Mouse (Mus musculus): ENCODE data around the gene Aurkc.
"Not testable (repeated sequence)": the region's sequence is repeated elsewhere in the genome, so short reads cannot be mapped to it uniquely, and the experiment has no call there.

Aurkc gene

DNA sequence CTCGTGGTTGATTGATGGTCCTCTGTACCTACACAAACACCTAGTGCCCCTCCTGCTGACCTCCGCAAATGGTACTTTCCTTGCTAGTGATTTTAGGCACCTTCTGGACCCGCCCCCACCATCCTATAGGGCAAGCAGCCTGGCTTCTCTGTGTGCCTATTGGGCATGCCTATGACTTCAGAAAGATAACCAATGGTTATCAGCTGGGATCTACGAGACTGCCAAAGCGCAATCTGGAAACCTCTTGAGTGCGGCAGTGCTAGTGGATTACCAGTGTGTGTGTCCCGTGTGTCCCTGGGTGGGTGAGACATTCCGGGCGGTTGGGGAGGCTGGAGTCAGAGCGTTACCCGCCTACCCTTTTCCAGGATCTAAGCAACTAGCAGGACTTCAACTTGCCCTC, at the start of gene Aurkc:
Gene Aurkc, plus strand, starts transcription at position 50 of the 400 bp plus-strand sequence.
- DNase-seq (ENCODE audit: low spot score in 2 of 2): not testable (repeated sequence)

DNA sequence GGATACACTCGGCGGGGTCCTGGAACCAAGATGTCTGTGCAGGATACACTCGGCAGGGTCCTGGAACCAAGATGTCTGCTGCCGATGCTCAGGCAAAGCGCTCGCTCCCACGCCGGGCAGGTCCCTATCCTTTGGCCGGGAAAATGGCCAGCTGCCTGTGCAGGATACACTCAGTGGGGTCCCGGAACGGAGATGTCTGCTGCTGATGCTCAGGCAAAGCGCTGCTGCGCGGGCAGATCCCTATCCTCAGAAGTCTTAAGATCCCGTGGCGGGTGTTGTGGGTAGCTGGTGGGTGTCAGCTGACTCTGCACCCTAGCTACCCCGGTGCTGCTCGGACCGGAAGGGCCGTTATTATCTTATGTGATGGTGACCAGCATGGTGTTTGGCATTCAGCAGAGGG, 47.0 kb upstream of the Aurkc start:
- DNase-seq (ENCODE audit: low spot score in 2 of 2): not testable (repeated sequence)

DNA sequence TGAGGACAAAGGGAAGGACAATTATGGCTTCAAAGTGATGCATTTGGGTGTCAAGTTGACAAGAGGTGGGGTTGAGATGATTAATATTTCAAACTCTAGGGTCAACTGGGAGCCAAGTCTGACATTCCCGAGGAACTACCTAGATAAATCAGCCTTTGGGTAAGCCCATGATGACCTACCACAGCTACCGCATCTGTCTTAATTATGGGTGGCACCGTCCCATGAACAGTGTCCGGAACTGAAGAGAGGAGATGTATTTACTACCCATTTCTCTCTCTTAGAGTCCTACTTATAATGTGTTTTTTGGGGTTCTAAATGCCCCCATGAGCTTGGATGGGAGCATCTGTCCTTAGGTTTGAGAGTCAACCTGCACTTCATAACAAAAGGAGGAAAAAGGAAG, 38.5 kb upstream of the Aurkc start:
- no peak for DNase-seq (ENCODE audit: low spot score in 2 of 2)

DNA sequence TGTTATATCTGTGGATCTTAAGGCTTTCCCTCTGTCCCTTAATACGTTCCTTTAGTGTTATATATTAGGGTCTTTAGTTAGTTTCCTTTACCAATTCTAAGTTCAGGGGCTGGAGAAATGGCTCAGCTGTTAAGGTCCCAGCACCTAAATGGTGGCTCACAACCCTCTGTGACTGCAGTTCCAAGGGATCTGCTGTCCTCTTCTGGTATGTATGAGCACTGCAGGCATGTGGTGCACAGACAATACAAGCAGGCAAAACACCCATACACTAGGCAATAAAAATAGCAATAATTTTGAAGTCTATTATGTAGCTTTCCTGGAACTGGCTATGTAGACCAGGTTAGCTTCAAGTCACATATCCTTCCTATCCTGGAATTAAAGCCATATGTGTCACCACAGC, 36.5 kb upstream of the Aurkc start:
- no peak for DNase-seq (ENCODE audit: low spot score in 2 of 2)

DNA sequence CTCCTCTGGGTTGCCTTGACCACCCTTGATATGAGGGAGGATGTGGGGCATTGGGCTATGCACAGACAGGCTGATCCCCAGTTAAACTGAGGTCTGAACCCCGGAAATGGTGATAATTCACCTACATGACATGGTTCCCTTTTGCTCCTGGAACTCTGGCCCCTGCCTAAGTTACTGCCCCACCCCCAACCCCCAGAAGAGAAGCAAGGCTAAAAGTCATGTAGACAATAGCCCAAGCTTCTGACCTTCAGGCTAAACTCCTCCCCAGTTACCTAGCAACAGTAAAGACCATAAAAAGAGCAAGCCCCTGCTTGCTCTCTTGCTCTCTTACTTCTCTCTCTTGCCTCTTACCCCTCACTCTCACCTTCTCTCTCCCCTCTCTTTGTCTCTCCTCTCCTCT, 21.5 kb upstream of the Aurkc start:
- no peak for DNase-seq (ENCODE audit: low spot score in 2 of 2)

DNA sequence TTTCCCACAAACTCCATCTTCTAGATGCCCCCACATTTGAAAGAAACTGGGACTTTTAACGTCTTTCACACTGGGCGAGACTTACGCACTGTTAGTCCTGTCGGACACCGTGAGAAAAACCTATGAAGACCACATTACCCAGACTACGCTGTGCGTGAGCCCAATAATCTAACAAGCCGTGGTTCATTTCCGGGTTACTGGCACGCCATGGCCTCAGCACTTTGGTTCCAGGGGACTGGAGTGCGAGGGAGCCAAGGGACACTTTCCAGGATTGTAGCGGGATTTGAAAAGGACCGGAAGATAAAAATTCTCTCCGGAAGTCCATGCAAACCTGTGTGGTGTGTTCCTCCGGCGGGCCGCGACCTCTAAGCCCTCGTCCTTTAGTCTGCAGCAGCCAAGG, 18.2 kb upstream of the Aurkc start:
- no peak for DNase-seq (ENCODE audit: low spot score in 2 of 2)

DNA sequence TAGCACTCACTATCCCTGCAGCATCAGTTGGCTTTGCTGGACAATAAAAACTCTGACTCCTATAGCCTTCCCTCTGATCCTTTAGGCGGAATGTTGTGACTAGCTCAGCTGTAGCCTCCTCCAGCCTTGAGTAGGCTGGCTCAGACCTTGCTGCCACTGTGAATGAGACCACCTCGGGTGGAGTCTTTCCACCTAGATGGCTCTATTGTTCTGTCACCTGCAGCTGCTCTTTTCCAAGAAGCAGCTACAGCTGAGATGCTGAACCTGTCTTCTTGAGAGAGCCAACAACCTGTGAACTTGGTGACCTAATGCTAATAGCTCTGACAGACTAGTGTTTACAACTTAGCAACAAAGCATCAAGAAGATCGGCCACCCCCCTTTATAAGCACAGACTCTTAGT, 3.8 kb downstream of the Aurkc start:
- DNase-seq (ENCODE audit: low spot score in 2 of 2): not testable (repeated sequence)

DNA sequence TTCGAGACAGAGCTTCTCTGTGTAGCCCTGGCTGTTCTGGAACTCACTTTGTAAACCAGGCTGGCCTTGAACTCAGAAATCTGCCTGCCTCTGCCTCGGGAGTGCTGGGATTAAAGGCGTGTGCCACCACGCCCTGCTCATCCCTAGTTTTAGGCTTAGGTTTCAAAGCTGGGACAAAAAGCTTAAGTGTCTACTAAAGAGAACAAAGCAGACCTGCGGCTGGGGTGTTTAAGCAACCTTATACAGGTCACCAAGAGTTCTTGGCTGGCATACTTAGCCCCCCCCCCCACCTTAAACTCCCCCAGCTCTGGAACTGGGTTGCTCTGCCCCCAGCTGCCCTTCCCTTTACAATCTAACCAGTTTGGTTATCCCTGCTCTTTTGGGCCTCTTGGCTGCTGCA, 10.3 kb downstream of the Aurkc start:
- not testable (repeated sequence) for DNase-seq (ENCODE audit: low spot score in 2 of 2)

DNA sequence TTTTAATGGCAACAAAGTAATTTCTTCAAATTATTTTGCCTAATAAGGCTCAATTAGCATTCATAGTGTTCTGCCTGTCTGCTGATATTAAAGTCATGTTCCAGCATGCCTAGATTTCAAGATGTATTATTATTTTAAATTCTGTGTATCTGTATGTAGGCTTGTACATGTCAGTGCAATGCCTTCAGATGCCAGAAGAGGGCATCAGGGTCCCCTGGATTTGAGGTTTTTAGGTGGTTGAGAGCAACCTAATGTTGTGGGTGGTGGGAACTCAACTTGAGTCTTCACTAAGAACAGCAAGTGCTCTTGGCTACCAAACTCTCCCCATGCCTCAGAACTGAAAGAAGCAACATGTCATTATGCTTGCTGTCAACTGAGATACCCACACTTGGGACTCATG, 32.3 kb downstream of the Aurkc start:
- DNase-seq (ENCODE audit: low spot score in 2 of 2): no peak

DNA sequence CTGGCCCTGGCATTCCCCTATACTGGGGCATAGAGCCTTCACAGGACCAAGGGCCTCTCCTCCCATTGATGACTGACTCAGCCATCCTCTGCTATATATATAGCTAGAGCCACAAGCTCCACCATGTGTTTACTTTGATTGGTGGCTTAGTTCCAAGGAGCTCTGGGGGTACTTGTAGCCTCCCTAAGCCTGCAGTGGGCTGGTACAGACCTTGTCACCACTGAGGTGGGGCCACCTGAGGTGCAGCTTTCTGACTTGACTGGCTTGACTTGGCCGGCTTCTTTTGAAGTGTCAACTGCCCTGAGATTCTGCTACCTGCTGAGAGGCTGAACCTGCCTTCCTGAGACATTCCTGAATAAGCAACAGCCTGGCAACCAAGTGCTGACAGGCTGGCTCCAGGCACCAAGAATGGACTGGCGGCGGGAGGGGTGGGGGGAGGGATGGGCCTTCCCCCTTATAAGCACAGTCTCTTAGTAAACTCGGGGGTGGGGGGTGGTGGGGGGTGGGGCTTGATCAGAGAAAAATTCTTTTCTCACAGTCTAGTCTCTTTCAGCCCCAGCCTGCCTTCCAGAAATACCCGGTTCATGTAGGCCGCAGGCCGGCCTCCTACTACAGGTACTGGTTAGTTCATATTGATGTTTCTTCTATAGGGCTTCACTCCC, 54.7 kb downstream of the Aurkc start:
- DNase-seq (ENCODE audit: low spot score in 2 of 2): not testable (repeated sequence)

All from right cerebral cortex, postnatal 10 days (tissue).